Mouse (Mus musculus) adrenal gland, adult 18-20 months (tissue): ENCODE results near the gene Zfp101. TPM values are rescaled to one million over a fixed set of nuclear protein-coding genes. Genes with fewer than 3 reads are reported as not detected.

Experiments used
- DNase-seq, 2 experiments: peaks; one replicate each; pipeline ENCODE4 v3.0.0; 2021 to 2022; ENCODE audit warnings: low spot score in 2 of 2
- long read RNA-seq, 2 experiments: library from polyadenylated mRNA; stranded (forward); transcript quantifications; one replicate each; pipeline ENCODE4 v2.0.0; 2021
- total RNA-seq, 2 experiments: library from RNA; stranded (reverse); gene quantifications; 1 replicate in 1 of 2; 2 replicates in 1 of 2; pipeline ENCODE4 v1.2.3; 2021

The Zfp101 gene
- total RNA-seq = 1 to 10 TPM; 5.4 to 5.8 TPM
- long read RNA-seq, experiment 1, partial matches to known transcripts = 0 of 2 reads
- long read RNA-seq, experiment 1, other reads (novel, unspliced or antisense) = 1 of 2 reads
- long read RNA-seq, experiment 2, transcript Zfp101-201 (4 exons, 2,659 nt) = major isoform, 5 of 8 reads
- long read RNA-seq, experiment 2, partial matches to known transcripts = 0 of 8 reads
- long read RNA-seq, experiment 2, other reads (novel, unspliced or antisense) = 2 of 8 reads

- DNase-seq = peak; percentile 64 to 69
Observed at GRCm38 (mm10) chr17:33394182-33395034, at the start of gene Zfp101. TSS of gene Zfp101 (minus strand) at chr17:33394641.

- DNase-seq = no peak
Observed at GRCm38 (mm10) chr17:33441159-33441558, 46.7 kb upstream of the Zfp101 start.

- DNase-seq = no peak
Observed at GRCm38 (mm10) chr17:33439922-33440321, 45.5 kb upstream of the Zfp101 start.

DNA sequence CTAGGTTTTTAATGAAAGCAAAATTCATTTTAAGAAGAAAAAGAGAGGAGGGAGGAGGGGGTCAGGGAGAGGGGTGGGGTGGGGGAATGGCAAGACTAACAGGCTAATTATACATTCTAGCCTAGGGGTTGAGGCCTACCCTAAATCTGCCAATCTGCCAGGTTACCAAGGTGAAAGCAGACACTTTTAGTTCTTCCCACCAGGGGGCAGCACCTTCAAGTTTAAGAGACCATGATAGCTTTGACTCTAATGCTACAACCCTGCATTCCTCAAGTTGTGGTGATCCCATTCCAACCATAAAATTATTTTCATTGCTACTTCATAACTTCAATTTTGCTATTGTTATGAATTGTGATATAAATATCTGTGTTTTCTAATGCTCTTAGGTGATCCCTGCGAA, 44.7 kb upstream of the Zfp101 start:
- peak; percentile 69 to 77 for DNase-seq

GRCm38 (mm10) chr17:33432019-33432946, 37.8 kb upstream of the Zfp101 start, which contains the start of gene Actl9:
TSS of gene Actl9 (plus strand) at chr17:33432896.
- DNase-seq = no peak

- no peak for DNase-seq
Observed at GRCm38 (mm10) chr17:33392271-33392670, 2.2 kb downstream of the Zfp101 start.

DNA sequence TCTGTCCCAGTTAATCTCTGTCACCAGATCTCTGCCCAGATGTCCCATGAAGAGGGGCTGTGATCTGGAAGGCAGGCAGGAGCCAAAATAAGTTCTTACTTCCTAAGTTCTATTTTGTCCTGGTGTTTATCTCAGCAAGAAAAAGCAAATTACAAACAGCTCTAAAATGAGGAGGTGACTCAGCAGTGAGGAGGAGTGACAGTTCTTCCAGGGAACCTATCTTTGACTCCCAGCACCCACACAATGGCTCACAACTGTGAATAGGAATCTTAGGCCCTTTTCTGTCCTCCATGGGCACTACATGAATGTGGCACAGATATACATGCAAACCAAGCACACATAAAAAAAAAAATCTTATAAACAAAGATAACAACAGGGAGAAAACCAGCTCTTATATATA, 8.7 kb downstream of the Zfp101 start:
- no peak for DNase-seq

GRCm38 (mm10) chr17:33372795-33373194, 21.6 kb downstream of the Zfp101 start:
- no peak for DNase-seq

- peak; percentile 69 to 71 for DNase-seq
Observed at GRCm38 (mm10) chr17:33358411-33359384, 35.7 kb downstream of the Zfp101 start, which contains the start of gene Zfp81. TSS of gene Zfp81 (minus strand) at chr17:33358878.

- DNase-seq = no peak
Observed at GRCm38 (mm10) chr17:33352981-33353380, 41.5 kb downstream of the Zfp101 start.

Other genes starting within 250 kb of the Zfp101 start
- gene Olfr55, start 226.2 kb downstream of the Zfp101 start, total RNA-seq = not detected
- not detected for gene Olfr239, start 203.3 kb downstream of the Zfp101 start, total RNA-seq
- gene Olfr1564, start 173.0 kb downstream of the Zfp101 start, total RNA-seq = not detected
- gene Zfp955a, start 139.5 kb downstream of the Zfp101 start, total RNA-seq = 1 to 10 TPM; 5.8 to 8.6 TPM
- gene Olfr63, start 130.0 kb downstream of the Zfp101 start, total RNA-seq = under 1 TPM in 1 of 2 experiments, not detected in 1; 0.03 TPM
- 10 to 100 TPM in 1 of 2 experiments, 1 to 10 TPM in 1; 8.3 to 10.6 TPM for gene Zfp955b, start 105.1 kb downstream of the Zfp101 start, total RNA-seq
- gene Zfp81, start 35.8 kb downstream of the Zfp101 start, total RNA-seq = 1 to 10 TPM; 6.1 to 7.2 TPM
- gene Actl9, start 38.3 kb upstream of the Zfp101 start, total RNA-seq = not detected
- gene Adamts10, start 129.6 kb upstream of the Zfp101 start, total RNA-seq = 10 to 100 TPM; 20.4 to 21.7 TPM
- 1 to 10 TPM; 3.2 to 5.8 TPM for gene Myo1f, start 161.1 kb upstream of the Zfp101 start, total RNA-seq
- 10 to 100 TPM; 28.9 to 31.8 TPM for gene Zfp414, start 234.4 kb upstream of the Zfp101 start, total RNA-seq
- under 1 TPM in 1 of 2 experiments, not detected in 1; 0.38 TPM for gene Pram1, start 243.4 kb upstream of the Zfp101 start, total RNA-seq